Mouse (Mus musculus) forebrain, embryonic 11.5 days (tissue): Measurements from ENCODE around the gene Ttc28. TPM values are rescaled to one million over a fixed set of nuclear protein-coding genes. Genes with fewer than 3 reads are reported as not detected.
A peak's percentile ranks its signal among the peaks of the same experiment; 100 is the strongest.

Experiments
- ATAC-seq: fragments of 200-750 bp; cut with Nextera tagmentation; replicated peaks from 2 replicates; pipeline ENCODE4 v1.8.0; 2017; ENCODE audit warnings: moderate TSS enrichment; ENCODE audit not compliant: low FRiP score
- DNase-seq: peaks from one replicate; pipeline ENCODE4 v3.0.0-alpha.2; 2017; ENCODE audit warnings: low spot score
- H3K27ac ChIP-seq: fragments of 300-500 bp; sonication (generic); 2 replicates; pipeline ENCODE4 v1.5.1; 2014; ENCODE audit warnings: low read depth, low read length
- H3K27me3 ChIP-seq: fragments of 300-500 bp; sonication (generic); 2 replicates; pipeline ENCODE4 v1.6.1; 2014; ENCODE audit warnings: mild to moderate bottlenecking, low read length, mixed read lengths; ENCODE audit not compliant: control insufficient read depth, insufficient read depth
- H3K36me3 ChIP-seq: fragments of 300-500 bp; sonication (generic); 2 replicates; pipeline ENCODE4 v1.6.1; 2014; ENCODE audit warnings: mild to moderate bottlenecking, low read length, moderate library complexity, mixed read lengths; ENCODE audit not compliant: control insufficient read depth, insufficient read depth
- H3K4me1 ChIP-seq: fragments of 300-500 bp; sonication (generic); replicated peaks from 2 replicates; pipeline ENCODE4 v1.6.1; 2014; ENCODE audit warnings: low read length, mixed read lengths; ENCODE audit not compliant: control insufficient read depth, insufficient read depth
- H3K4me2 ChIP-seq: fragments of 300-500 bp; sonication (generic); 2 replicates; pipeline ENCODE4 v1.6.1; 2014; ENCODE audit warnings: low read depth, mild to moderate bottlenecking, low read length, moderate library complexity, mixed read lengths; ENCODE audit not compliant: severe bottlenecking
- H3K4me3 ChIP-seq: fragments of 300-500 bp; sonication (generic); 2 replicates; pipeline ENCODE4 v1.5.1; 2014; ENCODE audit warnings: low read depth, low read length
- H3K9ac ChIP-seq: fragments of 300-500 bp; sonication (generic); 2 replicates; pipeline ENCODE4 v1.6.1; 2014; ENCODE audit warnings: low read length
- H3K9me3 ChIP-seq: fragments of 300-500 bp; sonication (generic); 2 replicates; pipeline ENCODE4 v1.6.1; 2016; ENCODE audit warnings: low read length, mixed read lengths; ENCODE audit not compliant: control insufficient read depth
- WGBS: fragments of 180-500 bp; shearing (Covaris S2); extraction: QIAGEN DNeasy Blood & Tissue Kit; methylation state at CpG from one replicate; pipeline ENCODE4 v1.1.7; 2014; 5-methylcytosine and 5-hydroxymethylcytosine counted together
- polyA plus RNA-seq: library from polyadenylated mRNA; unstranded; fragments of >200 nt; fragmentation: Nextera tagmentation; extraction: Ambion mirVana; gene quantifications from 2 replicates; pipeline ENCODE4 v1.2.1, GENCODE M21; 2014

The Ttc28 gene
- polyA plus RNA-seq, 1 experiment from 2014 or later, result 19.9 TPM

- peak overlapping the region; percentile 32; the same call in 1 of the 2 replicates for H3K27ac ChIP-seq
- no peaks in the 10 kb centered on the region for H3K9me3 ChIP-seq
- WGBS, result 30% methylated on average over 13 of the region's 13 CpGs
- no peak for DNase-seq
- peak overlapping the region; percentile 1; the same call in 1 of the 2 replicates for H3K4me2 ChIP-seq
- H3K27me3 ChIP-seq, result peaks cover 2% of the 10 kb centered on the region
- peaks cover 12% of the 10 kb centered on the region; the same call in 1 of the 2 replicates for H3K4me1 ChIP-seq
- peak; percentile 71 for ATAC-seq
- no peak overlapping the region for H3K9ac ChIP-seq
- H3K4me3 ChIP-seq, result no peak overlapping the region
- H3K36me3 ChIP-seq, result no peaks in the 10 kb centered on the region
Observed at GRCm38 (mm10) chr5:111214890-111215289, 335.3 kb downstream of the Ttc28 start.

- no peak for DNase-seq
- WGBS, result 76% methylated on average over 11 of the region's 11 CpGs
- Histone ChIP-seq H3K4me3 (no peak overlapping the region), H3K27ac (no peak overlapping the region), H3K4me1 (peaks cover 20% of the 10 kb centered on the region), H3K9me3 (no peaks in the 10 kb centered on the region), H3K36me3 (no peaks in the 10 kb centered on the region), H3K27me3 (peaks cover 2% of the 10 kb centered on the region), H3K9ac (no peak overlapping the region), H3K4me2 (no peak overlapping the region)
- no peak for ATAC-seq
Observed at GRCm38 (mm10) chr5:111215722-111216121, 336.1 kb downstream of the Ttc28 start.

GRCm38 (mm10) chr5:111216166-111216565, 336.6 kb downstream of the Ttc28 start:
- Histone ChIP-seq H3K27me3 (peaks cover 2% of the 10 kb centered on the region), H3K9ac (no peak overlapping the region), H3K27ac (no peak overlapping the region), H3K4me2 (no peak overlapping the region), H3K9me3 (no peaks in the 10 kb centered on the region), H3K36me3 (no peaks in the 10 kb centered on the region), H3K4me3 (no peak overlapping the region), H3K4me1 (peaks cover 24% of the 10 kb centered on the region)
- 89% methylated on average over 9 of the region's 9 CpGs for whole genome bisulfite sequencing
- DNase-seq, result no peak
- no peak for ATAC-seq

GRCm38 (mm10) chr5:111217447-111218110, 338.0 kb downstream of the Ttc28 start:
- no peaks in the 10 kb centered on the region for H3K9me3 ChIP-seq
- peaks cover 2% of the 10 kb centered on the region for H3K27me3 ChIP-seq
- H3K9ac ChIP-seq, result no peak overlapping the region
- H3K4me2 ChIP-seq, result no peak overlapping the region
- peaks cover 35% of the 10 kb centered on the region for H3K4me1 ChIP-seq
- ATAC-seq (no peak), DNase-seq (no peak)
- H3K27ac ChIP-seq, result no peak overlapping the region
- H3K36me3 ChIP-seq, result no peaks in the 10 kb centered on the region
- 80% methylated on average over 18 of the region's 18 CpGs for WGBS
- H3K4me3 ChIP-seq, result no peak overlapping the region

GRCm38 (mm10) chr5:111218111-111218891, 338.7 kb downstream of the Ttc28 start:
- Histone ChIP-seq H3K4me1 (peaks cover 35% of the 10 kb centered on the region), H3K4me2 (no peak overlapping the region), H3K27me3 (peaks cover 2% of the 10 kb centered on the region), H3K9me3 (no peaks in the 10 kb centered on the region), H3K9ac (no peak overlapping the region), H3K27ac (no peak overlapping the region), H3K36me3 (no peaks in the 10 kb centered on the region; the same call in 1 of the 2 replicates), H3K4me3 (no peak overlapping the region)
- DNase-seq (no peak), ATAC-seq (no peak)
- 71% methylated on average over 6 of the region's 6 CpGs for WGBS

- no peak overlapping the region for H3K27ac ChIP-seq
- H3K9ac ChIP-seq, result no peak overlapping the region
- no peak overlapping the region for H3K4me2 ChIP-seq
- peaks cover 2% of the 10 kb centered on the region for H3K27me3 ChIP-seq
- ATAC-seq (no peak), DNase-seq (no peak)
- no peak overlapping the region for H3K4me3 ChIP-seq
- no peaks in the 10 kb centered on the region for H3K9me3 ChIP-seq
- H3K36me3 ChIP-seq, result no peaks in the 10 kb centered on the region; the same call in 1 of the 2 replicates
- peaks cover 33% of the 10 kb centered on the region for H3K4me1 ChIP-seq
- 79% methylated on average over 5 of the region's 5 CpGs for WGBS
Observed at GRCm38 (mm10) chr5:111218998-111219397, 339.4 kb downstream of the Ttc28 start.

GRCm38 (mm10) chr5:111220679-111221380, 341.2 kb downstream of the Ttc28 start:
- no peaks in the 10 kb centered on the region; the same call in 1 of the 2 replicates for H3K36me3 ChIP-seq
- H3K9ac ChIP-seq, result peak overlapping the region; percentile 39
- H3K4me2 ChIP-seq, result 0 out of 2 replicates have a peak overlapping the region, but pooled peaks have one; percentile 15
- peak; percentile 88 for ATAC-seq
- peaks cover 26% of the 10 kb centered on the region for H3K4me1 ChIP-seq
- WGBS, result 16% methylated on average over 16 of the region's 16 CpGs
- peaks cover 2% of the 10 kb centered on the region for H3K27me3 ChIP-seq
- no peaks in the 10 kb centered on the region for H3K9me3 ChIP-seq
- H3K27ac ChIP-seq, result peak overlapping the region; percentile 91
- H3K4me3 ChIP-seq, result no peak overlapping the region
- DNase-seq, result peak; percentile 85

- ATAC-seq (no peak), DNase-seq (no peak)
- no peak overlapping the region for H3K4me3 ChIP-seq
- no peak overlapping the region for H3K27ac ChIP-seq
- 44% methylated on average over 11 of the region's 11 CpGs for WGBS
- H3K4me1 ChIP-seq, result peaks cover 30% of the 10 kb centered on the region
- no peak overlapping the region for H3K9ac ChIP-seq
- no peaks in the 10 kb centered on the region; the same call in 1 of the 2 replicates for H3K36me3 ChIP-seq
- H3K4me2 ChIP-seq, result no peak overlapping the region
- no peaks in the 10 kb centered on the region for H3K9me3 ChIP-seq
- H3K27me3 ChIP-seq, result peaks cover 2% of the 10 kb centered on the region
Observed at GRCm38 (mm10) chr5:111222820-111223219, 343.2 kb downstream of the Ttc28 start.
